Mouse (Mus musculus): ENCODE results near the gene Gabarapl2. TPM values are rescaled to one million over a fixed set of nuclear protein-coding genes. Genes with fewer than 3 reads are reported as not detected.

Gene Gabarapl2
- polyA plus RNA-seq, 1 experiment from 2014 or later, result 213 TPM

- Histone ChIP-seq H3K4me3 (ENCODE audit: control insufficient read depth in 1 of 2, insufficient read depth in 1 of 2, low read depth in 1 of 2, low read length in 2 of 2) (no peak overlapping the region), H3K36me3 (ENCODE audit: control insufficient read depth, insufficient read depth, low read length) (peaks cover 6% of the 10 kb centered on the region; the same call in 1 of the 2 replicates), H3K9me3 (ENCODE audit: control insufficient read depth, low read length) (no peaks in the 10 kb centered on the region), H3K27ac (replicated peaks in 1 of 2; ENCODE audit: control insufficient read depth in 1 of 2, insufficient read depth in 1 of 2, low read depth in 2 of 2, low read length in 2 of 2) (peak overlapping the region; percentile 26 to 46; a peak in 3 of 4 replicates), H3K9ac (ENCODE audit: low read length) (no peak overlapping the region), H3K4me2 (ENCODE audit: low read length) (peak overlapping the region; percentile 16), H3K27me3 (ENCODE audit: control insufficient read depth, insufficient read depth, low read length) (no peaks in the 10 kb centered on the region), H3K4me1 (ENCODE audit: control insufficient read depth in 2 of 2, insufficient read depth in 2 of 2, low read length in 2 of 2) (peaks cover 6 to 13% of the 10 kb centered on the region in 2 experiments)
- no peak for ATAC-seq (ENCODE audit: insufficient number of reproducible peaks, insufficient read depth, low FRiP score, low read depth)
- 24% methylated on average over 1 of the region's 1 CpGs for WGBS
Measured at GRCm38 (mm10) chr8:111962589-111962988, 22.1 kb downstream of the Gabarapl2 start.

GRCm38 (mm10) chr8:111963091-111963490 is 22.6 kb downstream of the Gabarapl2 start:
- Histone ChIP-seq H3K9me3 (ENCODE audit: control insufficient read depth, low read length) (no peaks in the 10 kb centered on the region), H3K4me1 (ENCODE audit: control insufficient read depth in 2 of 2, insufficient read depth in 2 of 2, low read length in 2 of 2) (peaks cover 6 to 13% of the 10 kb centered on the region in 2 experiments), H3K27me3 (ENCODE audit: control insufficient read depth, insufficient read depth, low read length) (no peaks in the 10 kb centered on the region), H3K4me2 (ENCODE audit: low read length) (peak overlapping the region; percentile 16), H3K27ac (replicated peaks in 1 of 2; ENCODE audit: control insufficient read depth in 1 of 2, insufficient read depth in 1 of 2, low read depth in 2 of 2, low read length in 2 of 2) (peak overlapping the region; percentile 26 to 46; a peak in 3 of 4 replicates), H3K4me3 (ENCODE audit: control insufficient read depth in 1 of 2, insufficient read depth in 1 of 2, low read depth in 1 of 2, low read length in 2 of 2) (no peak overlapping the region), H3K9ac (ENCODE audit: low read length) (no peak overlapping the region), H3K36me3 (ENCODE audit: control insufficient read depth, insufficient read depth, low read length) (peaks cover 10% of the 10 kb centered on the region)
- 49% methylated on average over 10 of the region's 10 CpGs for WGBS
- no peak for ATAC-seq (ENCODE audit: insufficient number of reproducible peaks, insufficient read depth, low FRiP score, low read depth)

GRCm38 (mm10) chr8:111963546-111963945 is 23.0 kb downstream of the Gabarapl2 start:
- WGBS, result 87% methylated on average over 4 of the region's 4 CpGs
- Histone ChIP-seq H3K4me2 (ENCODE audit: low read length) (no peak overlapping the region), H3K27me3 (ENCODE audit: control insufficient read depth, insufficient read depth, low read length) (no peaks in the 10 kb centered on the region), H3K4me1 (ENCODE audit: control insufficient read depth in 2 of 2, insufficient read depth in 2 of 2, low read length in 2 of 2) (peaks cover 6 to 13% of the 10 kb centered on the region in 2 experiments), H3K36me3 (ENCODE audit: control insufficient read depth, insufficient read depth, low read length) (peaks cover 15% of the 10 kb centered on the region), H3K27ac (replicated peaks in 1 of 2; ENCODE audit: control insufficient read depth in 1 of 2, insufficient read depth in 1 of 2, low read depth in 2 of 2, low read length in 2 of 2) (no peak overlapping the region), H3K9me3 (ENCODE audit: control insufficient read depth, low read length) (no peaks in the 10 kb centered on the region), H3K9ac (ENCODE audit: low read length) (no peak overlapping the region), H3K4me3 (ENCODE audit: control insufficient read depth in 1 of 2, insufficient read depth in 1 of 2, low read depth in 1 of 2, low read length in 2 of 2) (no peak overlapping the region)
- no peak for ATAC-seq (ENCODE audit: insufficient number of reproducible peaks, insufficient read depth, low FRiP score, low read depth)

DNA sequence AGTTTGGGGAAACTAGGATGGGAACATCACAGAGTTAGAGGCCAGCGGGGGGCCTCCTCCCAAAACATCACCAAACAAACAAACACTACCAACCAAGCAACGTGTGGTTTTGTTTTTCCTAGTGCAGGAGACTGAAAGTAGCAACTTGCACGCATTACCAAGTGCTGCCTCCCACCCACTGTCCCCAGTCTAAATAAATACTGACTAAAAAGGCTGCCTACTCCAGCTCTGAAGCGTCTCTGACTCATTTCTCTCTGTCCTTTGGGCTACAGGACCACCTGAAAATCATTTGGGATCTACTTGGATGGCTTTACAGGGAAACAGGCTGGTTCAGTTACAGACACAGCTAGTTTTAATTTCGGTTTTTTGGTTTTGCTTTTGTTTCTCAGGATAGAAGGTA is 23.8 kb downstream of the Gabarapl2 start:
- Histone ChIP-seq H3K9ac (ENCODE audit: low read length) (no peak overlapping the region), H3K4me2 (ENCODE audit: low read length) (no peak overlapping the region), H3K4me3 (ENCODE audit: control insufficient read depth in 1 of 2, insufficient read depth in 1 of 2, low read depth in 1 of 2, low read length in 2 of 2) (no peak overlapping the region), H3K36me3 (ENCODE audit: control insufficient read depth, insufficient read depth, low read length) (peaks cover 13% of the 10 kb centered on the region; the same call in 1 of the 2 replicates), H3K9me3 (ENCODE audit: control insufficient read depth, low read length) (no peaks in the 10 kb centered on the region), H3K4me1 (ENCODE audit: control insufficient read depth in 2 of 2, insufficient read depth in 2 of 2, low read length in 2 of 2) (peaks cover 6 to 13% of the 10 kb centered on the region in 2 experiments), H3K27ac (replicated peaks in 1 of 2; ENCODE audit: control insufficient read depth in 1 of 2, insufficient read depth in 1 of 2, low read depth in 2 of 2, low read length in 2 of 2) (no peak overlapping the region), H3K27me3 (ENCODE audit: control insufficient read depth, insufficient read depth, low read length) (no peaks in the 10 kb centered on the region)
- no peak for ATAC-seq (ENCODE audit: insufficient number of reproducible peaks, insufficient read depth, low FRiP score, low read depth)
- 51% methylated on average over 5 of the region's 5 CpGs for WGBS

DNA sequence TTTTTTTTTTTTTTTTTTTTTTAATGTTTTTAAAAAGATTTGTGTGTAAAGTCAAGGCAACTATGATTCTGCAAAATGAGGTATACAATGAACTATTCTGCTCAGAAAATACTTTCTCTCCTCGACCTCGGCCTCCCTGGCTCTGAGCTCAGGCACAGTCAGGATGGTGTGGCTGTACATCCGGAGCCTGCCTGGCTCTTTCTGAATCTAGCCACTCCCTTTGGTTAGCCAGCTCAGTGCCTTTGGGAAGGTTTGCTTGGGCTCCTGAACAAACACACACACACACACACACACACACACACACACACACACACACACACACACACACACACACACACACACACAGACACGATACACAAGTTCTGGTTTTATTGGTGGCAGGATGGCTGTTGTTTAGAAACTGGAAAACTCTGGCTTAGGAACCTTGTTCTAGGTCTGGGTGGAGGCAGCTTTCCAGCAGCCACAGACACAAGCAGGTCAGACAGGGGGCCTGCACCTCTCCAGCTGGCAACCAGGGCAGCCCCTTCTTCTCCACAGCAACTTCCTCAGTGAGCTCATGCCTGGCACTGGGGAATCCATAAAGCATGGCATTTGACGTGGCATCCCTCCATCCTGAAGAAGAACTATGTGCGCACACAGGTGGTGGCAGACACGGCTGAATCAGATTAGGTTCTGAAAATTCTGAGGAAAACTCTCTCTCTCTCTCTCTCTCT is 24.5 kb downstream of the Gabarapl2 start:
- Histone ChIP-seq H3K4me1 (ENCODE audit: control insufficient read depth in 2 of 2, insufficient read depth in 2 of 2, low read length in 2 of 2) (peaks cover 6 to 13% of the 10 kb centered on the region in 2 experiments), H3K9me3 (ENCODE audit: control insufficient read depth, low read length) (no peaks in the 10 kb centered on the region), H3K4me3 (ENCODE audit: control insufficient read depth in 1 of 2, insufficient read depth in 1 of 2, low read depth in 1 of 2, low read length in 2 of 2) (no peak overlapping the region), H3K36me3 (ENCODE audit: control insufficient read depth, insufficient read depth, low read length) (peaks cover 13% of the 10 kb centered on the region; the same call in 1 of the 2 replicates), H3K4me2 (ENCODE audit: low read length) (no peak overlapping the region), H3K27ac (replicated peaks in 1 of 2; ENCODE audit: control insufficient read depth in 1 of 2, insufficient read depth in 1 of 2, low read depth in 2 of 2, low read length in 2 of 2) (no peak overlapping the region), H3K9ac (ENCODE audit: low read length) (no peak overlapping the region), H3K27me3 (ENCODE audit: control insufficient read depth, insufficient read depth, low read length) (no peaks in the 10 kb centered on the region)
- 66% methylated on average over 7 of the region's 7 CpGs for WGBS
- ATAC-seq (ENCODE audit: insufficient number of reproducible peaks, insufficient read depth, low FRiP score, low read depth), result no peak

- no peak for ATAC-seq (ENCODE audit: insufficient number of reproducible peaks, insufficient read depth, low FRiP score, low read depth)
- Histone ChIP-seq H3K4me1 (ENCODE audit: control insufficient read depth in 2 of 2, insufficient read depth in 2 of 2, low read length in 2 of 2) (peaks cover 5 to 11% of the 10 kb centered on the region in 2 experiments), H3K27me3 (ENCODE audit: control insufficient read depth, insufficient read depth, low read length) (no peaks in the 10 kb centered on the region), H3K36me3 (ENCODE audit: control insufficient read depth, insufficient read depth, low read length) (peaks cover 21% of the 10 kb centered on the region), H3K9ac (ENCODE audit: low read length) (no peak overlapping the region), H3K4me3 (ENCODE audit: control insufficient read depth in 1 of 2, insufficient read depth in 1 of 2, low read depth in 1 of 2, low read length in 2 of 2) (no peak overlapping the region), H3K4me2 (ENCODE audit: low read length) (no peak overlapping the region), H3K9me3 (ENCODE audit: control insufficient read depth, low read length) (no peaks in the 10 kb centered on the region), H3K27ac (replicated peaks in 1 of 2; ENCODE audit: control insufficient read depth in 1 of 2, insufficient read depth in 1 of 2, low read depth in 2 of 2, low read length in 2 of 2) (no peak overlapping the region)
- WGBS, result 76% methylated on average over 5 of the region's 5 CpGs
Measured at GRCm38 (mm10) chr8:111967246-111967870, 26.9 kb downstream of the Gabarapl2 start.

DNA sequence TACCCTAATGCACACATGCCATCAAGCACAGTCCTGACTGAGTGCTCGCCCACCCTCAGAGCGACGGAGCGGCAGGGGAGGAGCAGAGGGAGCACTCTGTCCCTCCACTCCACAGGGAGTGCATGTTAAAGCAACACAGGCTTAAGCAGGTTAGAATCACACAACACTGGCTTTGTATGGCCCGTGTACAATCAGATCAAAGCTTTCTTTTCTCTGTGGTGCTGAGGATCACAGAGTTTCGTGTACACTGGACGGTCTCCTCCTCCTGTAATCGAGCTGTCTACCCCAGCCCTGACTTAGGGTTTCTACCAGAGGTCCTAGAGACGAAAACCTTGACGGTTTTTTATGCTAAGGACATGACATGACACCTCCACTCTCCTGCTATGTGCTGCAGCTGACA is 28.0 kb downstream of the Gabarapl2 start:
- H3K4me3 ChIP-seq (ENCODE audit: control insufficient read depth in 1 of 2, insufficient read depth in 1 of 2, low read depth in 1 of 2, low read length in 2 of 2), result no peak overlapping the region
- H3K36me3 ChIP-seq (ENCODE audit: control insufficient read depth, insufficient read depth, low read length), result peaks cover 23% of the 10 kb centered on the region
- H3K27me3 ChIP-seq (ENCODE audit: control insufficient read depth, insufficient read depth, low read length), result no peaks in the 10 kb centered on the region
- H3K4me1 ChIP-seq (ENCODE audit: control insufficient read depth in 2 of 2, insufficient read depth in 2 of 2, low read length in 2 of 2), result peaks cover 0 to under 1% of the 10 kb centered on the region in 2 experiments; a peak in 1 of 4 replicates
- no peak for ATAC-seq (ENCODE audit: insufficient number of reproducible peaks, insufficient read depth, low FRiP score, low read depth)
- no peaks in the 10 kb centered on the region for H3K9me3 ChIP-seq (ENCODE audit: control insufficient read depth, low read length)
- H3K27ac ChIP-seq (replicated peaks in 1 of 2; ENCODE audit: control insufficient read depth in 1 of 2, insufficient read depth in 1 of 2, low read depth in 2 of 2, low read length in 2 of 2), result no peak overlapping the region
- WGBS, result 88% methylated on average over 10 of the region's 10 CpGs
- no peak overlapping the region for H3K4me2 ChIP-seq (ENCODE audit: low read length)
- H3K9ac ChIP-seq (ENCODE audit: low read length), result no peak overlapping the region
